In genomic region chr11:93956159-93956558, GRCm38 (mm10) we compare ENCODE assay signal across 8 mouse cellular contexts. TPM values are rescaled to one million over a fixed set of nuclear protein-coding genes. Genes with fewer than 3 reads are reported as not detected.
DNase-seq lines count a peak whose midpoint lies in the region; ATAC-seq and TF ChIP-seq lines count a peak whose summit lies in the region.

TSS of gene Nme2 (minus strand) at chr11:93956259.

- H3K27me3 ChIP-seq in kidney, embryonic 16.5 days (ENCODE audit: insufficient read depth, low read length): no peaks in the 10 kb centered on the region
- no peaks in the 10 kb centered on the region for H3K27me3 ChIP-seq in Patski
- H3K27me3 ChIP-seq in forebrain, embryonic 11.5 days (ENCODE audit: control insufficient read depth, insufficient read depth, low read length): no peaks in the 10 kb centered on the region
- no peaks in the 10 kb centered on the region for H3K27me3 ChIP-seq in limb, embryonic 13.5 days

- peak within 1 kb of the TSS; percentile 83 for H3K9ac ChIP-seq in kidney, embryonic 16.5 days (replicated peaks; ENCODE audit: low read length)
- peak within 1 kb of the TSS; percentile 79 for H3K9ac ChIP-seq in forebrain, embryonic 11.5 days (ENCODE audit: low read length)
- H3K9ac ChIP-seq in limb, embryonic 13.5 days: peak within 1 kb of the TSS; percentile 81

- CTCF ChIA-PET in Patski (lab: Charles Lee): no interaction called here

- no peak for TF ChIP-seq CTCF in Patski (IDR thresholded peaks at IDR 0.05)
- TF ChIP-seq CTCF in olfactory bulb, adult 2 months (IDR thresholded peaks at IDR 0.05; ENCODE audit: insufficient read depth, low read depth, low read length): no peak

- peak within 1 kb of the TSS; percentile 92 for H3K4me2 ChIP-seq in kidney, embryonic 16.5 days (replicated peaks; ENCODE audit: low read depth, low read length)
- peak within 1 kb of the TSS; percentile 86 for H3K4me2 ChIP-seq in forebrain, embryonic 11.5 days (ENCODE audit: low read depth, low read length, severe bottlenecking)
- H3K4me2 ChIP-seq in limb, embryonic 13.5 days (replicated peaks): peak within 1 kb of the TSS; percentile 92

- in situ Hi-C loops in Patski (cut with MboI; ENCODE audit: low pct_unique_long_range_greater_than_20kb): no loop called here

- ATAC-seq in kidney, embryonic 16.5 days (ENCODE audit: low FRiP score, low TSS enrichment): peak; percentile 27; the same call in 1 of the 2 replicates
- ATAC-seq in Patski: no peak
- ATAC-seq in forebrain, embryonic 11.5 days (replicated peaks; ENCODE audit: low FRiP score): no peak; the same call in 1 of the 2 replicates
- ATAC-seq in limb, embryonic 13.5 days (ENCODE audit: low FRiP score, low read depth): peak; percentile 8; the same call in 1 of the 2 replicates

- no peaks in the 10 kb centered on the region for H3K9me3 ChIP-seq in kidney, embryonic 16.5 days (ENCODE audit: low read length)
- H3K9me3 ChIP-seq in forebrain, embryonic 11.5 days (ENCODE audit: control insufficient read depth, low read length): no peaks in the 10 kb centered on the region
- H3K9me3 ChIP-seq in limb, embryonic 13.5 days: no peaks in the 10 kb centered on the region

- no peak for TF ChIP-seq POLR2A in olfactory bulb, adult 2 months (IDR thresholded peaks at IDR 0.05; ENCODE audit: insufficient read depth, low read depth, low read length)

- H3K4me3 ChIP-seq in kidney, embryonic 16.5 days (ENCODE audit: low read length): peak within 1 kb of the TSS; percentile 88
- peak within 1 kb of the TSS; percentile 64 for H3K4me3 ChIP-seq in forebrain, embryonic 11.5 days (ENCODE audit: low read depth, low read length)
- H3K4me3 ChIP-seq in limb, embryonic 13.5 days: peak within 1 kb of the TSS; percentile 75
- peak within 1 kb of the TSS; percentile 79 for H3K4me3 ChIP-seq in olfactory bulb, adult 2 months (ENCODE audit: insufficient read depth, low read depth, low read length)

- 1% methylated on average over 6 of the region's 6 CpGs for WGBS in kidney, embryonic 16.5 days
- 6% methylated on average over 6 of the region's 6 CpGs for WGBS in forebrain, embryonic 11.5 days
- 3% methylated on average over 6 of the region's 6 CpGs for WGBS in limb, embryonic 13.5 days
- 1% methylated on average over 6 of the region's 6 CpGs for WGBS in olfactory bulb, adult 2 months

- peak within 1 kb of the TSS; percentile 94 for H3K27ac ChIP-seq in kidney, embryonic 16.5 days (ENCODE audit: low read length)
- peak within 1 kb of the TSS; percentile 87 for H3K27ac ChIP-seq in forebrain, embryonic 11.5 days (ENCODE audit: low read depth, low read length)
- peak within 1 kb of the TSS; percentile 91 for H3K27ac ChIP-seq in limb, embryonic 13.5 days
- H3K27ac ChIP-seq in olfactory bulb, adult 2 months (ENCODE audit: insufficient read depth, low read depth, low read length): peak within 1 kb of the TSS; percentile 55

- peaks cover 52% of the 10 kb centered on the region for H3K36me3 ChIP-seq in kidney, embryonic 16.5 days (ENCODE audit: insufficient read depth, low read length)
- peaks cover 8% of the 10 kb centered on the region; the same call in 1 of the 2 replicates for H3K36me3 ChIP-seq in forebrain, embryonic 11.5 days (ENCODE audit: control insufficient read depth, insufficient read depth, low read length)
- peaks cover 64% of the 10 kb centered on the region for H3K36me3 ChIP-seq in limb, embryonic 13.5 days

- POLR2A ChIA-PET in Patski (lab: Charles Lee): interaction anchor here (0.6 to 1.0 kb wide), 2 partner anchors 15 to 79 kb away, joined by 3 to 5 read pairs; no protein-coding TSS in a partner anchor

- H3K4me1 ChIP-seq in kidney, embryonic 16.5 days (ENCODE audit: insufficient read depth, low read length): peaks cover 35% of the 10 kb centered on the region
- peaks cover 5% of the 10 kb centered on the region; the same call in 1 of the 2 replicates for H3K4me1 ChIP-seq in forebrain, embryonic 11.5 days (replicated peaks; ENCODE audit: control insufficient read depth, insufficient read depth, low read length)
- H3K4me1 ChIP-seq in limb, embryonic 13.5 days: peaks cover 34% of the 10 kb centered on the region
- peaks cover 19% of the 10 kb centered on the region for H3K4me1 ChIP-seq in olfactory bulb, adult 2 months (ENCODE audit: control insufficient read depth, insufficient read depth, low read length)

- no peak for DNase-seq in kidney, adult 11 months
- no peak for DNase-seq in Patski (ENCODE audit: low read depth, low spot score)
- no peak for DNase-seq in forebrain, embryonic 11.5 days (ENCODE audit: low spot score)
- no peak for DNase-seq in heart, postnatal 4 days
- no peak for DNase-seq in frontal cortex, postnatal 36 days (ENCODE audit: low spot score in 2 of 2)

RNA-seq across cellular contexts. Expression of gene Nme2, which starts in this region (rescaled TPM):
- polyA plus RNA-seq in kidney, embryonic 16.5 days (2015; fragmentation: Nextera tagmentation; extraction: Ambion mirVana): 234 and 281 TPM in 2 replicates
- polyA plus RNA-seq in Patski (2021): 404 TPM
- 144 and 155 TPM in 2 replicates for polyA plus RNA-seq in forebrain, embryonic 11.5 days (2014; fragmentation: Nextera tagmentation; extraction: Ambion mirVana)
- total RNA-seq in heart, postnatal 4 days (2021): 1,000 to 10,000 TPM in 1 of 2 experiments, 100 to 1,000 TPM in 1; 991 to 1,141 TPM
- polyA plus RNA-seq in limb, embryonic 13.5 days (2015; fragmentation: Nextera tagmentation; extraction: Ambion mirVana): 289 and 307 TPM in 2 replicates
- polyA plus RNA-seq in olfactory bulb, adult 2 months (2012; ENCODE audit: insufficient read depth, insufficient read length, low replicate concordance, missing spikeins): not detected in 2 replicates

Comparison
In these comparisons a context has a peak if more than half of its experiments do, and no peak if none do; other contexts are left out.
1. RNA of gene Nme2 (polyA plus RNA-seq): 404 TPM in Patski (single experiment), 289 to 307 TPM in limb, embryonic 13.5 days, 234 to 281 TPM in kidney, embryonic 16.5 days and 144 to 155 TPM in forebrain, embryonic 11.5 days; not detected in olfactory bulb, adult 2 months; every median in the first group is over 100 times any median in the second.
2. ATAC-seq: peak in kidney, embryonic 16.5 days (single experiment) and limb, embryonic 13.5 days (single experiment); none in Patski (single experiment) and forebrain, embryonic 11.5 days (single experiment).
3. Peak in every context shown above with its lines, with median percentiles within 50 percentile points of each other: H3K27ac ChIP-seq, H3K4me2 ChIP-seq, H3K4me3 ChIP-seq and H3K9ac ChIP-seq.